Mouse (Mus musculus) left cerebral cortex, postnatal 14 days (tissue): ENCODE data around the gene Pla2g4f. TPM values are rescaled to one million over a fixed set of nuclear protein-coding genes. Genes with fewer than 3 reads are reported as not detected.

Experiments used
- DNase-seq, 2 experiments: peaks; one replicate each; pipeline ENCODE4 v3.0.0; 2021 to 2022; ENCODE audit warnings: low spot score in 2 of 2, mixed read lengths in 1 of 2
- intact Hi-C: fragments of 180-260 bp; cut with DNase I; formaldehyde crosslinking; loops from one replicate; pipeline ENCODE4 v1.15.1; 2025
- total RNA-seq, 2 experiments: library from RNA; stranded (reverse); gene quantifications; 2 replicates each; pipeline ENCODE4 v1.2.3; 2021

Pla2g4f gene
- total RNA-seq, 2 experiments from 2014 or later, result not detected

GRCm38 (mm10) chr2:120284094-120284493 lies 29.9 kb downstream of the Pla2g4f start:
- intact Hi-C loops, result loop anchor here (5.0 kb wide), 2 partner anchors 112 to 202 kb away; no protein-coding TSS in a partner anchor
- no peak for DNase-seq

GRCm38 (mm10) chr2:120283550-120283949 lies 30.4 kb downstream of the Pla2g4f start:
- intact Hi-C loops, result loop anchor here (5.0 kb wide), 2 partner anchors 111 to 201 kb away; no protein-coding TSS in a partner anchor
- DNase-seq, result no peak

- intact Hi-C loops, result loop anchor here (5.0 kb wide), 2 partner anchors 109 to 199 kb away; no protein-coding TSS in a partner anchor
- no peak for DNase-seq
These were observed 32.7 kb downstream of the Pla2g4f start for GRCm38 (mm10) chr2:120281221-120281620.

GRCm38 (mm10) chr2:120279961-120280360 lies 34.0 kb downstream of the Pla2g4f start:
- DNase-seq, result peak; percentile 57 to 74
- intact Hi-C loops, result loop anchor here (5.0 kb wide), 2 partner anchors 108 to 198 kb away; no protein-coding TSS in a partner anchor

GRCm38 (mm10) chr2:120276951-120277350 lies 37.0 kb downstream of the Pla2g4f start:
- intact Hi-C loops, result no loop called here
- DNase-seq, result no peak

- intact Hi-C loops, result loop anchor here (5.0 kb wide), 1 partner anchor 96 kb away; no protein-coding TSS in a partner anchor
- DNase-seq, result peak in 1 of 2 experiments; percentile 34
These were observed 45.3 kb downstream of the Pla2g4f start for GRCm38 (mm10) chr2:120268635-120269034.

- intact Hi-C loops, result loop anchor here (5.0 kb wide), 1 partner anchor 93 kb away; no protein-coding TSS in a partner anchor
- peak in 1 of 2 experiments; percentile 21 for DNase-seq
These were observed 48.4 kb downstream of the Pla2g4f start for GRCm38 (mm10) chr2:120265523-120265922.

- intact Hi-C loops, result loop anchor here (5.0 kb wide), 1 partner anchor 93 kb away; no protein-coding TSS in a partner anchor
- no peak for DNase-seq
These were observed 49.1 kb downstream of the Pla2g4f start for GRCm38 (mm10) chr2:120264858-120265257.

GRCm38 (mm10) chr2:120262876-120263275 lies 51.1 kb downstream of the Pla2g4f start:
- DNase-seq, result no peak
- intact Hi-C loops, result no loop called here

GRCm38 (mm10) chr2:120261346-120261745 lies 52.6 kb downstream of the Pla2g4f start:
- no peak for DNase-seq
- intact Hi-C loops, result no loop called here

GRCm38 (mm10) chr2:120256259-120256658 lies 57.7 kb downstream of the Pla2g4f start:
- intact Hi-C loops, result no loop called here
- no peak for DNase-seq

- intact Hi-C loops, result no loop called here
- DNase-seq, result no peak
These were observed 61.3 kb downstream of the Pla2g4f start for GRCm38 (mm10) chr2:120252644-120253043.

Other genes with a start within 250 kb of the Pla2g4f start
- 10 to 100 TPM; 11.6 TPM for gene Ehd4, start 159.6 kb downstream of the Pla2g4f start, total RNA-seq
- 10 to 100 TPM; 27.3 to 30.2 TPM for gene Pla2g4e, start 68.8 kb downstream of the Pla2g4f start, total RNA-seq
- gene Pla2g4d, start 25.0 kb downstream of the Pla2g4f start, total RNA-seq, result under 1 TPM in 1 of 2 experiments, not detected in 1; 0.15 TPM
- gene Vps39, start 39.0 kb upstream of the Pla2g4f start, total RNA-seq, result 10 to 100 TPM; 60.6 to 62.8 TPM
- gene Ganc, start 89.7 kb upstream of the Pla2g4f start, total RNA-seq, result 10 to 100 TPM; 12.6 to 17.4 TPM
- 10 to 100 TPM; 34.9 to 39.2 TPM for gene Tmem87a, start 89.9 kb upstream of the Pla2g4f start, total RNA-seq
- 1 to 10 TPM; 4.1 to 5.7 TPM for gene Capn3, start 141.9 kb upstream of the Pla2g4f start, total RNA-seq
- 100 to 1,000 TPM; 101 to 105 TPM for gene Zfp106, start 249.7 kb upstream of the Pla2g4f start, total RNA-seq